Mouse (Mus musculus): ENCODE measurements around the gene Slc25a21. TPM values are rescaled to one million over a fixed set of nuclear protein-coding genes. Genes with fewer than 3 reads are reported as not detected.

Slc25a21 gene
- polyA plus RNA-seq, 1 experiment from 2014 or later, result 5.3 TPM

DNA sequence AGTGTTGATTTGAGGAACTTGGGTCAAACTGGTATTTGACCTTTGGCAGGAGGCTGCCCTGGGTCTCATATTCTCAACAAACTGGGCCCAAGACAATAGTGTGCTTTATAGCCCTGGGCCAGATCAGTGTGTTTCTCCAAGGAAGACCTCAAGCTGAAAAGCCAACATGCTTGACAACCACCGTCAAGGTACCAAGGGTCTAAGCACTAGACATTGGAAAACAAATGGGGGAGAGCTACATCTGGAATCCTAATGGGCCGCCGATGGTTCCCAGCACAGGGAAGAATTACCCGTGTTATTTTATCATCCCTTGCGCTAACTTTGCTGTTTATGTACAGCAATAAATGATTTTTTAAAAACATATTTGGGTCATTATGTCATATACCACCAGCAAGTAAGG is 113.7 kb downstream of the Slc25a21 start:
- Histone ChIP-seq H3K27ac (no peak overlapping the region), H3K9me3 (no peaks in the 10 kb centered on the region), H3K27me3 (ENCODE audit: insufficient read depth, poor library complexity, severe bottlenecking) (no peaks in the 10 kb centered on the region), H3K4me3 (no peak overlapping the region), H3K4me1 (no peaks in the 10 kb centered on the region), H3K36me3 (no peaks in the 10 kb centered on the region)
- WGBS, result 85% methylated on average over 5 of the region's 5 CpGs
- no peak for DNase-seq (ENCODE audit: low spot score)

DNA sequence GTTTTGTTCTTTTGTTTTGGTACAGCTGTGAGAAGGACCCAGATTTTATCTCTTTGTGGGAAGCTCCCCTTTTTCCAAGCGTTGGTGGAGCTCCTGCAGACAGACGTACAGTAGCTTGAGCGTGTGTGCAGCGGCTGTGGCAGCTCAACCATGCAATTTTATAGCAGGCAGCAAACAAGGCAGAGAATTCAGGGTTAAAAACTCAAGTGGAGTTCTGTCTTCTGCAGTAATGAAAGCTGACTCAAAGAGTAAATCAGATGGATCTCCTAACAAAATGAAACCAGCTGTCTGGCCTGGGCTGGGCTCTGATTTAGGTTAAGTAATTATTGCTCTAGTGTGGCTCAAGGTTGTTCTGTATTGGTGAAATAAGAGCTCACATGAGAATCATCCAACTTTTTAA is 120.7 kb downstream of the Slc25a21 start:
- no peaks in the 10 kb centered on the region for H3K4me1 ChIP-seq
- no peak overlapping the region for H3K27ac ChIP-seq
- no peaks in the 10 kb centered on the region for H3K36me3 ChIP-seq
- no peaks in the 10 kb centered on the region for H3K27me3 ChIP-seq (ENCODE audit: insufficient read depth, poor library complexity, severe bottlenecking)
- 76% methylated on average over 4 of the region's 4 CpGs for WGBS
- H3K4me3 ChIP-seq, result no peak overlapping the region
- no peak for DNase-seq (ENCODE audit: low spot score)
- H3K9me3 ChIP-seq, result no peaks in the 10 kb centered on the region

DNA sequence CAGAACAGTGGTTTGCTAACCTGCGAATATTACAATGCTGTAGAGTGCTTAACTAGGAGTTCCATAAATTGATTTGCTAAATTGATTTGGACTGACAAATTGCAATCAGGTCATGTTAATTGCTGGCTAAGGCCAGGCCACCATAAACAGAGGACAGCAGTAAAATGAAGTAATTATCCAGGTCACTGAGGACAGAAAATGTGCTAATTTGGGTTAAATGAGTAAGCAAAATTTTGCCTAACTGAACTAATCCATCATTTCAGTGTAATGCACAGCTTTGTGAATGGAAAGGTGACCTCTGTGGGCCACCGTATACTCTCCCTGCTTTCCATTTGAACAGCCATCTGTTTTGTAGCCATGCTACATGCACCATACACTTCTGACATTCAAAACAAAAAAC is 124.7 kb downstream of the Slc25a21 start:
- 77% methylated on average over 2 of the region's 2 CpGs for WGBS
- H3K4me1 ChIP-seq, result no peaks in the 10 kb centered on the region
- no peak overlapping the region for H3K27ac ChIP-seq
- H3K27me3 ChIP-seq (ENCODE audit: insufficient read depth, poor library complexity, severe bottlenecking), result no peaks in the 10 kb centered on the region
- no peak for DNase-seq (ENCODE audit: low spot score)
- H3K4me3 ChIP-seq, result no peak overlapping the region
- no peaks in the 10 kb centered on the region for H3K36me3 ChIP-seq
- no peaks in the 10 kb centered on the region for H3K9me3 ChIP-seq

DNA sequence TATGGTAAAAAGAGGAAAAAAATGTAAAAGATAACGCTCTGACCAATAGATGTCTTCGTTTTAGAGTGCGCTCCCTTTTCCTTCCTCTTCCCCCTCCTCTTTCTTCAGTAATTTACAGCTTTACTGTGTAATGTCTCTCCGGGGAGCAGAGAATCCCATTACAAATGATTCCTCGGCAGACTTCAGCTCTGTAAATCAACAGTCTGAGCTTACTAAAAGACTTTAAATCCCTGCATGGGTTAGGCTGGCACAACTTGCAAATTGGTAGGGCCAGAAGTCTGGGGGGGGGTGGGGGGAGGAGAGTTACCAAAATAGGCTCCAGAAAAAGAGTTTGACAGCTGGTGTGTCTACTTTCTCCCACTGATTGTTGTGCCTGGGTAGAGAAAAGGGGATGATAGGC is 128.7 kb downstream of the Slc25a21 start:
- no peaks in the 10 kb centered on the region for H3K27me3 ChIP-seq (ENCODE audit: insufficient read depth, poor library complexity, severe bottlenecking)
- H3K36me3 ChIP-seq, result no peaks in the 10 kb centered on the region
- H3K27ac ChIP-seq, result no peak overlapping the region
- 53% methylated on average over 5 of the region's 5 CpGs for WGBS
- DNase-seq (ENCODE audit: low spot score), result no peak
- H3K4me3 ChIP-seq, result no peak overlapping the region
- H3K4me1 ChIP-seq, result no peaks in the 10 kb centered on the region
- H3K9me3 ChIP-seq, result no peaks in the 10 kb centered on the region

GRCm38 (mm10) chr12:57019737-57020136 is 177.5 kb downstream of the Slc25a21 start:
- Histone ChIP-seq H3K27me3 (ENCODE audit: insufficient read depth, poor library complexity, severe bottlenecking) (no peaks in the 10 kb centered on the region), H3K4me1 (peaks cover 5% of the 10 kb centered on the region), H3K27ac (no peak overlapping the region), H3K9me3 (no peaks in the 10 kb centered on the region), H3K36me3 (no peaks in the 10 kb centered on the region), H3K4me3 (no peak overlapping the region)
- 83% methylated on average over 4 of the region's 4 CpGs for WGBS
- DNase-seq (ENCODE audit: low spot score), result no peak

DNA sequence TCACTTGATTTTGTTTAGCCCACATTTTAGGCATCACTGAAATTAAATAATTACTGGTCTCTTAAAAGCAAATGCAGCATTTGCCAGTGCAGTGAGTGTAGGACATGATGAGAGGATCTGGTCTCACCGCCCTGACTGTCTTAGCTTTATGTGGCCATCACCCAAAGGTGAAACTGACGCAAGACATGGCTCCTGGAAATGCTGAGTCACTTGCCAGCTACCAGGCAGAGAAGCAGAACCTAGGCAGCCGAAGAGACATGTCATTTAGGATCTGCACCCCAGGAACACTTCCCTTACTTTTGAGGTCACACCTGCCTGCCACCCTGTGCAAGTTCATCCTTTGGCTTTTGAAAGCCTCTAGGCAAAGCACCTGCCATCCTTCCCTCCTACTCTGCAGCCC is 180.4 kb downstream of the Slc25a21 start:
- 62% methylated on average over 3 of the region's 3 CpGs for WGBS

DNA sequence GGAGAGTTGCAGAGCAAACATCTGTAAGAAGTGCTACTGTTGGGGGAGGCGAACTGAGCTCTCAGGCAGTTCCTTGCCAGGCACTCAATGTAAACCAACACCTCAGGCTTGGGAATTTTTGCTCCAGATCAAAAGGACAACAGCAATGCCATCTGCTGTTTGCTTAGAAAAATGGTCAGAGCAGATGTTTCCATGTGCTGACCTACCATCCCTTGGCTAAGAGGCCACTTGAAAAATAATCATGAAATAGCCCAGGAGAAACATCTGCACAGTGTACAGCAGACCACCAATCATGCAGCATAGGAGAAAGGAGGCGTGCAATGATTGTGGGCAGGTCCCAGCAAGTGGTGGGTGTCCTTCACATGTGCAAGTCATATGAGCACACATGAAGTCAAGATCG is 180.9 kb downstream of the Slc25a21 start:
- Histone ChIP-seq H3K4me3 (no peak overlapping the region), H3K9me3 (no peaks in the 10 kb centered on the region), H3K27me3 (ENCODE audit: insufficient read depth, poor library complexity, severe bottlenecking) (no peaks in the 10 kb centered on the region), H3K4me1 (peaks cover 5% of the 10 kb centered on the region), H3K27ac (no peak overlapping the region), H3K36me3 (no peaks in the 10 kb centered on the region)
- 66% methylated on average over 3 of the region's 3 CpGs for WGBS
- no peak for DNase-seq (ENCODE audit: low spot score)

More for the DNA sequence above, 180.4 kb downstream of the Slc25a21 start:
- DNase-seq (ENCODE audit: low spot score), result no peak
- Histone ChIP-seq H3K4me1 (peaks cover 5% of the 10 kb centered on the region), H3K27ac (no peak overlapping the region), H3K36me3 (no peaks in the 10 kb centered on the region), H3K27me3 (ENCODE audit: insufficient read depth, poor library complexity, severe bottlenecking) (no peaks in the 10 kb centered on the region), H3K4me3 (no peak overlapping the region), H3K9me3 (no peaks in the 10 kb centered on the region)

DNA sequence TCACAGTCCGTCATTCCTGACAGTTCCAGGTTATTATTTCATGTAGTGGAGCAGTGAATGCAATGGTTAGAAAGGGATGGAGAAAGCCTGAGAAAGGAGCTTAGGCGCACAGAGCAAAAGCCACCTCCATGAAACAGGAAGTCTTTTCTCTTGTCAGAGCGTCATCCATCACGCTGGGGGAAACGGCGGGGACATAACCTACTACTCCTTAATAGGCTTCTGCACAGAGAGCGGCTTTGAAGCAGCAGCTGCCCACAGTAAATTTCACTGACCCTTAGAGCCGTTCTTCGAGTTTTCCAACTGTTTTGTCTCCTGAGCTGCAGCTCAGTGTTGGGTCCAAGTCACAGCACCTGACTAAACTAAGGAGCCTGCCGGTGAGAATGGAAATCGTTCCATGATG is 188.3 kb downstream of the Slc25a21 start:
- no peaks in the 10 kb centered on the region for H3K27me3 ChIP-seq (ENCODE audit: insufficient read depth, poor library complexity, severe bottlenecking)
- H3K9me3 ChIP-seq, result no peaks in the 10 kb centered on the region
- H3K4me1 ChIP-seq, result peaks cover 14% of the 10 kb centered on the region; the same call in 1 of the 2 replicates
- 49% methylated on average over 11 of the region's 11 CpGs for WGBS
- DNase-seq (ENCODE audit: low spot score), result no peak
- no peak overlapping the region for H3K4me3 ChIP-seq
- H3K27ac ChIP-seq, result no peak overlapping the region
- no peaks in the 10 kb centered on the region for H3K36me3 ChIP-seq

DNA sequence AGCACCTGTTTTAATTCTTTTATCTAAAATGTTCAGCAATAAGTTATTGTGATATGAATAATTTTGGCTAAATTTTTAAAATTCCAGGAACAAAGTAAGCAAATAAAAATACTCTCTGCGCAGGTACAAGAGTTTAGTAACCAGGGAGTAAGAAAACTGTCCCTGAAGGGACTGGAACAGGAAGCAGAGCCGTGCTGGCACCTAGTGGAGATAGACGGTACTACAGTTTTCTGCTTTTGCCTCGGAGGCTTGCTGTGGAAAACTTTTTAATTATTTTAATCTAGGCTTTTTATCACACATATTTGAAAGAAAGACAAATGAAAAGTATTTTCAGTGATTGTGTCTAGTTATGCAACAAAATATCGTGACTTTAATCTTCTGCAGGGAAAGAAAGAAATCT is 211.2 kb downstream of the Slc25a21 start:
- WGBS, result 11% methylated on average over 5 of the region's 5 CpGs
- DNase-seq (ENCODE audit: low spot score), result no peak

GRCm38 (mm10) chr12:56982066-56982626 is 215.1 kb downstream of the Slc25a21 start:
- Histone ChIP-seq H3K4me1 (no peaks in the 10 kb centered on the region), H3K27me3 (ENCODE audit: insufficient read depth, poor library complexity, severe bottlenecking) (no peaks in the 10 kb centered on the region; the same call in 1 of the 2 replicates), H3K27ac (no peak overlapping the region), H3K4me3 (no peak overlapping the region), H3K9me3 (no peaks in the 10 kb centered on the region), H3K36me3 (no peaks in the 10 kb centered on the region)
- DNase-seq (ENCODE audit: low spot score), result no peak
- 86% methylated on average over 15 of the region's 18 CpGs for WGBS

More for the DNA sequence above, 211.2 kb downstream of the Slc25a21 start:
- no peak overlapping the region for H3K4me3 ChIP-seq
- H3K27ac ChIP-seq, result no peak overlapping the region
- H3K27me3 ChIP-seq (ENCODE audit: insufficient read depth, poor library complexity, severe bottlenecking), result no peaks in the 10 kb centered on the region; the same call in 1 of the 2 replicates
- H3K36me3 ChIP-seq, result no peaks in the 10 kb centered on the region
- H3K4me1 ChIP-seq, result 0 out of 2 replicates have a peak, but pooled peaks cover 2% of the 10 kb centered on the region
- no peaks in the 10 kb centered on the region for H3K9me3 ChIP-seq

GRCm38 (mm10) chr12:56975256-56975655 is 222.0 kb downstream of the Slc25a21 start:
- Histone ChIP-seq H3K36me3 (no peaks in the 10 kb centered on the region), H3K27ac (no peak overlapping the region), H3K4me3 (no peak overlapping the region), H3K4me1 (no peaks in the 10 kb centered on the region), H3K9me3 (no peaks in the 10 kb centered on the region), H3K27me3 (ENCODE audit: insufficient read depth, poor library complexity, severe bottlenecking) (no peaks in the 10 kb centered on the region)
- 89% methylated on average over 6 of the region's 6 CpGs for WGBS
- DNase-seq (ENCODE audit: low spot score), result no peak

DNA sequence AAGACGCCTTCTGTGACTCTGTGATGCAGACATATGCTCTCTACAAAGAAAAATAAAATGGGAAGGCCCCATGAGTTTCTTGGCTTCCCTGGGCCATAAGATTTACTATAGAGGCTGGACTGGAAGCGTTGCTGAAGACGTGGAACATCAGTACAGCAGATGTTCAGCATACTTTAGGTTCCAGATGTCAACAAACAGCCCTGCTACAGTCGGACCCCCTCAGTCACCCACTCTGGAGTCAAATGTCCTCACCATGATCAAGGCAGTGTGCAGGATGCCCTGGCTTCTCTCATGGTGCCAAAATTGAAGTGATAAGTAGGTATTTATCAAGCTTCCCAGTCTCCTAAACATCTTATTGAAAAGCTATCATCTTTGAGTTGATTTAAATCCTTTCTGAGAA is 234.0 kb downstream of the Slc25a21 start:
- 57% methylated on average over 4 of the region's 4 CpGs for WGBS
- Histone ChIP-seq H3K4me3 (no peak overlapping the region), H3K27ac (no peak overlapping the region), H3K27me3 (ENCODE audit: insufficient read depth, poor library complexity, severe bottlenecking) (no peaks in the 10 kb centered on the region), H3K36me3 (no peaks in the 10 kb centered on the region), H3K9me3 (no peaks in the 10 kb centered on the region), H3K4me1 (peaks cover 9% of the 10 kb centered on the region)
- no peak for DNase-seq (ENCODE audit: low spot score)

GRCm38 (mm10) chr12:56959230-56960051 is 237.8 kb downstream of the Slc25a21 start:
- Histone ChIP-seq H3K27me3 (ENCODE audit: insufficient read depth, poor library complexity, severe bottlenecking) (no peaks in the 10 kb centered on the region), H3K27ac (no peak overlapping the region), H3K9me3 (no peaks in the 10 kb centered on the region), H3K4me1 (peaks cover 9% of the 10 kb centered on the region), H3K36me3 (no peaks in the 10 kb centered on the region), H3K4me3 (0 out of 2 replicates have a peak overlapping the region, but pooled peaks have one; percentile 29)
- no peak for DNase-seq (ENCODE audit: low spot score)
- WGBS, result 28% methylated on average over 9 of the region's 9 CpGs
